Mouse (Mus musculus): ENCODE data around the gene Ttll11.

Gene Ttll11

DNA sequence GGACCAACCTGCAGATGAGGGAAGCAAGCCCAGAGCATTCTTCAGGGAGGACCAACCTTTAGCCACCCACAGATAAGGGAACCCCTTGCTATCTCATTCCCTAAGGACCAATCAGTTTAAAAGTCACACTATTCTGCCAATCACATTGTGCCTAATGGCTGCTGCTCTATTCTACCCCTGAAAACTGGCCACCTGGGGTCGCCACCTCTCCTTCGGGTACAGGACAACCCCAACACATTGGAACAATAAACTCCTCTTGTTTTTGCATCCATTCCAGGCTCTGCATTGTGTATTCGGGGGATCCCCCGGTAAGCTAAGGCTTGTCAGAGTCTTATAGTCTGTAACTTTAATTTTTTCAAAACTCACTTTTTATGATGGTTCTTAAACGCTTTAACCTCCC is 218.3 kb downstream of the Ttll11 start:
- peak; percentile 54 for DNase-seq

DNA sequence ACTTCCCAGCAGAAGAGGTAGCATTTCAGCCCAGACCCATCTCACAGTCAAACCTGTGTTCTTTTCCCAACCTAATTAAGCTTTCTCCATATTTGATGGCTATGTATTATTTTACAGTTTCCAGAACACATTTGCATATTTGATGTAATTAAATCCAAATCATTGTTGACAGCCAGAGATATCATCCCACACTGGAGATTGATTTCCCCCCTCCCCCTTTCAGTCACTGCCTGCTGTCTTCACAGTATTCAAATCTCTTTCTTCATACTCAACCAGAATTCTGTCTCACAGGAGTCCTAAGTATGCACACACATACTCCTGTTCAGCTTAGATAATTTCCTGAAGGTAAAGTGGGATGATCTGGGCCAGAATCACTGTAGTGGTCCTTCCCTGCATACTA is 218.8 kb downstream of the Ttll11 start:
- DNase-seq, result no peak

DNA sequence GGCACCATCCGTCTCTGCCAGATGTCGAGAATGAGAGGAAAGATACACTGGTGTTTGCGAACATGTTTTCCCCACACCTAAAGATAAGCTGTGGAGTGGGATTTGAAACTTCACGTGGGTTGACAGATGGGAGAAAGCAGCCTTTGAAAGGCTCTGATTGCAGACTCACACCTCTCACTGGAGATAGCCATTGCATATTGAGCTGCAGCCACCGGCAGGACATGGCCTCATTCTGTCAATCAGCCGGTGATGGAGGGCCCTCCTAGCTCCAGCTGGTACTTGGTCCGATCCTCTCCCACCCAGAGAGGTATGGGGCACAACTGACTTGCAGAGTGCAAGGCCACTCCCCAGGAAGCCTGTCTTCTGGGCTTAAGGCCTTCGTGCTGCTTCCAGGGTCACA is 219.4 kb downstream of the Ttll11 start:
- DNase-seq, result no peak

DNA sequence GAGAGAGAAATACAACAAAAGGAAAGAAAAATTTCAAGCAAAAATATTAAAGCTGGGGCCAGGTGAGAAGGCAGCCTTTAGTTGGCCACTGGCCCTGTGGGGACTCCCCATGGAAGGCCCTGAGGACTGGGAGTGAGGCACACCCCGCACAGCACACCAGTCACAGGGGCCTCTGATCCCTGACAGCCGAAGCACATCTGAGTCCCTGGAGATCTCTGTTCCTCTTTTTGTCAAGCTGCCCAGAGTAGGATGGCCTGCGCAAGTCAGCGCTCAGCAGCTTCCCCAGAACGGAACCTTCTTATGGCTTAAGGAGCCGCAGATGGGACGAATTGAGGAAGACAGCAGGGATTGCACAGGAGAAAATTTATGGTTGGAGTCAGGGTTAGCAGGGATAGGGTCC is 223.2 kb downstream of the Ttll11 start:
- no peak for DNase-seq

DNA sequence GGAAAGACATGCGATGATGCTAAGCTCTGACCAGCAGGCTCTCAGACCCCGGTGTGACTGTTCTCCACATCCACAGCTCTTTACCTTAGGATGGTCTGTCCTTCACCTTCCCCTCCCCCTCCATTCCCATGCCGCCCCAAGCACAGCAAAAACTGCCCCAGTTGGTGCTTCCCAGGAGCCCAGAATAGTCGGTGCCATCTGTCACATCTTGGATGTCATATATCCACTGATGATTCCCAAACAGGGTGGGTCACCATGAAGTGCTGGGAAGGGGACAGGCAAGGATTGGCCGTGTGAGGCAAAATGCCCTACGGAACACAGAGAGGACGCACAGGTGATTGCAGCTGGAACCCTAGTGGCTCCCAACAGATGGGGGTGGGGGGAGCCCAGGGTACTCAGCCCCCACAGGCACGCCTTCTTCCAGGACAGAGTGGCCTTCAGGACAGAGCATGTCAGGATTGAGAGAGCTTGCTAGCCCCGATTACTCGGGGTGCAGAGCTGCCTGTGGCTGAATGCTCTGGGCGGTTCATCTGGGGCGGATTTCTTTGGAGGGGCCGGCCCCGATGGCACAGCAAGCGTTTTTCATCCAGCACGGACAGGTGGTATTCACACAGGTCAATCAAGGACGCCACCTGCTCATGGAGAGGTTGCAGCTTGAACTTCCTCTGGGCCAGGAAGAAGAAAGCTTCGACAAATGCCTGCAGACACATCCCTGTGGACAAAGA is 227.8 kb downstream of the Ttll11 start:
- no peak for DNase-seq

DNA sequence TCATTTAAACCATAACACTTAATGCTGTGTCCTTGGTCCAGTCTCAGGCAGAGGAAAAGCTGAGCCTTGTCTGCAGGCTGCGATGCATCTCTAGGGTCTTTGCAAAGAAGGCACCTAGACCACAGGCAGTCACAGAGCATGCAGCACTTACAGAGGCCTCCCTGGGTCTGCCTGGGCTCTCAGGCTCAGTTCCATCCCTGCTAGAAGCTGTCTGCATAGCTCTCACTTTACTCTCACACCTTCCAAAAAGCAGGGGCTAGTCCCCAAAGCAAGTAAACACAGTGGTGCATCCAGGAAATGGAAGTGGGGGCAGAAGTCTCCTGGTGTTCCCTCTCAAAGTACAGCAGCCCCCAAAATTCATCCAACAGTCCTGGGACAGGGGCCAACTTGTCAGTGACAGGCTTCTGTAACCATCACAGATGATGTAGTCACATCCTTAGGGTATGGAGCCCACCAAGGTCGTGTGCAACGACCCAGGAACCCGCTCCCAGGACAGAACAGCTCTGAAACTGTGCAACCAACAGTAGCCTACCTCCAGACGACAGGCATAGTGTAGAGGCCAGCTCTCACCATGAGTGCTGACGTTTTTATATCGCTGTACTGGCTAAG is 229.1 kb downstream of the Ttll11 start:
- no peak for DNase-seq

DNA sequence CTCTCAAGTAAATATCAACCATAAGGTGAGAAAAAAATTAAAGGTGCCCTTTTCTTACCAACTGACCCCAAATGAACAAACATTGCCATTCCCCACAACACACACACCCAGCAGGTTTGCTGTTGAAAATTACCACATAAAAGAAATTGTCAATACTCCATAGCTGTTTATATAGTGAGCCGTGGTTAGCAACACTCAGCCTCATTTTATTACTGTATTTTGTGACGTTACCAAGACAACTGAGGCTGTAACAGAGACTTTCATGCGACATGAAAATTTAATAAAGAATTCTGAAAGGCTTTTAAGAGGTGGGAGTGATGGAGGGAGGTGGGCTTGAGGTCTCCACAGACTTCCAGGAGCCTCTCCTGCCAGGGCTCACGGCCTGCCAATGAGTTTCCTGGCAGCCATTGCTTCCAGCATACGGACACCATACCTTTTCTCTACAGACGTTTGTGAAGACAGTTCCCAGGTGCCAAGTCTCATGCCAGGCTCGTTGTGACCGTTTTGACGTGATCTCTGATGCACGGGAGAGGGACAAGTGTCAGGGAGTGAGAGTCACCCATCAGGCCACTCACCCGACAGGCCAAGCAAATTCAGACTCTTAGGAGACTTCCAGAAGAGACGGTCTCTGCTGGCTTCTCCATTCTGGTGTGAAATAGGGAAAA is 232.2 kb downstream of the Ttll11 start:
- no peak for DNase-seq

DNA sequence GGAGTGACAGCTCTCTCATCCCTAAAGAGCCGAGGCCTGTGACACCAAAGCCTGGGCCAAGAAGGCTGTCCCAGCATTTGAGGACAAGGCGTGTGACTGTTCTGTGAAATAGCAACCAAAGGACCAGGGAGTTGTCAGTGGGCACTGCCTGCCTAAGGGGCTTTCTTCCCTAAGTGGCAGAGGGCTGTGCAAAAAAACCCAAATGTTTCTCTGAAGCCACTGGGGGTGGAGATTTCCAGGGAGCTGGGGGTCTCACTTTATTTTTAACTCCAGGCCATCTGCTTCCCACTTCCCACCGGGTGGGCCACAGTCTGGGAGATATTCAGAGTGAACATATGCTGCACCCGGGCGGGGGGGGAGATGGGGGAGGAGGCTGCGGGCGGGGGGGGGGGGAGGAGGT is 233.1 kb downstream of the Ttll11 start:
- DNase-seq, result no peak

DNA sequence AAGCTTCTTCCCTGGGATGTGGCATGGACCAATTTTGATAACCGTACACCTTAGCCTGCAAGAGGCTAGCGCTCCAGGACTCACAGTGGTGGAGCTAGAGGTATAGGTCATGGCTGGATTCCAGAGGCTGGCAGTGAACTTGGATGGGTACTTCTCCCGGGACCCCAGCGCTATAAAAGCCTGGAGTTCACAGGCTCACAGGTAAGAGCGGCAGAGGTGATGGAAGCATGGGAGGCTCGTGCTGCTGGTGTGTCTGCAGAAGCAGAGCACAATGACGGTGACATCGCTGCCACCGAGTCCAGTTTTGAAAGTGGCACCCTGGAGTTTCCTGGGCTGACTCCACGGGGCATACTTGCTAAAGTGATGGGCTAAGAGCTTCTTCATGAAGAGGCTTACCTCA is 233.8 kb downstream of the Ttll11 start:
- DNase-seq, result no peak

DNA sequence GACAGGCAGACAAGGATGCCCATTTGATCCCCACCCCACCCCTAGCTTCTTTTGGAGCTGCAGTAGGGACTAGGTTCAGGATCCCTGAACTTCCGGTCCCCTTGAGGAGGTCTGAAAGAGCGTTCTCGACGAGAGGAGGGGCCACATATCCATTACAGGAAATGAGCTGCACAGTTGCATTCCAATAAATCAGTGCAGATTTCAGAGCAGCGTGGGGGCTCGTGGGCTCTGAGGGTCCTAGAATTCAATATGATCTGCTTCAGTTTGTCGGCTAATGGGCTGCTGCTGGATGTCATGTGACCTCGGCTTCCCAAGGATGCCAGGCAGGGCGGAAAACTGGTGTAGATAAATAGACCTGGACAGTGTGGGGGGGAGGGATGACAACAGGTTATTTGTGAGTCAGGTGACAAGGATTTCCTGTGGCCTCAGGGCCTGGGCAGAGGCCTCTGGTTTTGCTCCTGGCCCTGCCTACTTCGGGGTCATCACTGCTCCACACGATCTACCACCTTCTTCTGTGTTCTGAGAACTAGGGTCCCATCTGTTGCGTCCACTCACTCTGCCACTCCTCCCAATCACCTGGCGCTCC is 240.0 kb downstream of the Ttll11 start:
- no peak for DNase-seq

DNA sequence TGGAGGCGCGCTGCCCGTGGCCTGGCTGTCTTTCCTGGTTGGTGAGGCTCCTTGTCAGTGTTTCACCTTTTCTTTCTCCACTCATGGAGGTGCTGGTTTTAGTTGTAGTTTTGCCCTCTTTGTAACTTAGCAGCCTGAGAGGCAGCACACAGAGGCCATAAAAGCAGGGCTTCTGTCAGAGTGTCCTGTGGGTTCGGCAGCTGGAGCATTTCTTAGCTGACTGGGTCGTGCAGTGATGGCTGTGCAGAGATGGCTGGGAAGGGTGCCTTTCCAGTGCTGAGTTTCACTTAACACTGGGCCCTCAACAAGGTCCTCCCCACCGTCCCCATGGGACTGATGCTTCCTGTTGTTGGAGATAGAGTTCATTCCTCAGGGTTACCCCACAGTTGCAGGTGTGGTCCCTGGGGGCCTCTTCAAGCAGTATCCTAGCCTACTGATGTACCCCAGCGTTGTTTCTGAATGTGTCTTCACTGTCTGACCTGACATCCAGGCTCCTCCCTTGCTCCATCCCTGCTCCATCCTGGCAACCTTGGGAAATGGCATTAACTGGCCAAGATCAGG is 242.2 kb downstream of the Ttll11 start:
- DNase-seq, result no peak

DNA sequence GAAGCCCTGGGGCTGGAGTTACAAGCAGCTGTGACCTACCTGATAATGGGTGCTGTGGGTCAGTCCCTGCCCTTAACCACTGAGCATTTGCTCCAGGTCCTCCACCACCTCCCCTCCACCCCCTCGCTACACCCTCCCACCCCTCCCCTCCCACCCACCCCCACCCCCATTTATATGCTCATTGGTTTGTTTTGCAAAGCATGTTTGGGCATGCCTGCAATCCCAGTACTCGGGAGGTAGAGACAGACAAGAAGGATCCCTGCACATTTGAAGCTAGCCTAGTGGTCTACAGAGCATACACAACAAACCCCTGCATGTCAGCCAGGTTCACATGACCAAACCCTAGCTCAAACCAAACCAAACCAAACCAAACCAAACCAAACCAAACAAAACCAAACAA is 243.7 kb downstream of the Ttll11 start:
- no peak for DNase-seq

DNA sequence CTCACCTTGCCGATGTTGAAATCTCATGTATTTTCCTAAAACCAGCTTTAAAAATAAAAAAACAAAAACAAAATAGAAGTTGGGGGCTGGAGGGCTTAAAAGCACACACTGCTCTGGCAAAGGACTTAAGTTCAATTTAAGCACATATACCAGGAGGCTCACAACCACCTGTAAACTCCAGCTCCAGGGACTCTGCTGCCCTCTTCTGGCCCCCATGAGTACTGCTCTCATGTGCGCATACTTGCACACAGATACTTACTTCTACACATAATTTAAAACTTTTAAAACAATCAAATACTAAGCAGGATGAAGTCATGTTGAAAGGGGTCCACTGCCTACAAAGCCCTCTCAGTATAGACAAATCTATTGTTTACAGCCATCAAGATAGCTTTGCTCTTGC is 244.7 kb downstream of the Ttll11 start:
- DNase-seq, result peak; percentile 53

DNA sequence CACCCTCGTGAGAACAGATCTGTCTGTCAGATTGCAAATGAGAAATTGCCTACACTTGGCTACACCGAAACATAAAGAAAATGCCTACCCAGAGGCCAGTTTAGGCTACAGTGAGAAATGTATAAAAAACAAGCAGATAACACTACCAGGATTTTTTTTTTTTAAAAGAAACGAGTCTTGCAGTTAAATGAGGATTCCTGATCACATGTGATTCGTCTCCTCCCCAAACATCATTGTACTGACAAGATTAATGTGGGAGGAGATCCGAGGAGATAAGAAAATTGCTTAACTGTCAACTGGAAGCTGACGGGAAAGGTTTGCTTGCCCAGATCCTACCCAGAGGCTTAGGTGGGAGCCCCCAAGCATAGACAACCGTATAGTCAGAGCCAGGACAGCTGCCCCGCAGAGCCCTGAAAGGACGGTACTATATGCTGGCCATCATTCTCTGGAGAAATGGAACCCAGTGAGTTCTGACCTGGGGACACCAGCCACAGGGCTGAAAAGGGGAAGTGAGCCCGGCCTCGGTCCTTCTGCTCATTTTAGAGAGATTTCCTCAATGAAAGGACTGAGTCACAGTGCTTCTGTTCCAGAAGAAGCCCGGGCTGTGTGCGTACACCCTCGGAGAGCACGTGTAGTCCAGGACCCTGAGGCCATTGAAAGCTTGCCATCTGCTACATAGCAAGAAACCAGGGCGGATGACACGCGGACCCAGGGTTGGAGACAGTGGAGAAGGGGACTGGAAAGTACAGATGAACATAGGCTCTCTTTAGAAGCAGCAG is 247.9 kb downstream of the Ttll11 start:
- no peak for DNase-seq

DNA sequence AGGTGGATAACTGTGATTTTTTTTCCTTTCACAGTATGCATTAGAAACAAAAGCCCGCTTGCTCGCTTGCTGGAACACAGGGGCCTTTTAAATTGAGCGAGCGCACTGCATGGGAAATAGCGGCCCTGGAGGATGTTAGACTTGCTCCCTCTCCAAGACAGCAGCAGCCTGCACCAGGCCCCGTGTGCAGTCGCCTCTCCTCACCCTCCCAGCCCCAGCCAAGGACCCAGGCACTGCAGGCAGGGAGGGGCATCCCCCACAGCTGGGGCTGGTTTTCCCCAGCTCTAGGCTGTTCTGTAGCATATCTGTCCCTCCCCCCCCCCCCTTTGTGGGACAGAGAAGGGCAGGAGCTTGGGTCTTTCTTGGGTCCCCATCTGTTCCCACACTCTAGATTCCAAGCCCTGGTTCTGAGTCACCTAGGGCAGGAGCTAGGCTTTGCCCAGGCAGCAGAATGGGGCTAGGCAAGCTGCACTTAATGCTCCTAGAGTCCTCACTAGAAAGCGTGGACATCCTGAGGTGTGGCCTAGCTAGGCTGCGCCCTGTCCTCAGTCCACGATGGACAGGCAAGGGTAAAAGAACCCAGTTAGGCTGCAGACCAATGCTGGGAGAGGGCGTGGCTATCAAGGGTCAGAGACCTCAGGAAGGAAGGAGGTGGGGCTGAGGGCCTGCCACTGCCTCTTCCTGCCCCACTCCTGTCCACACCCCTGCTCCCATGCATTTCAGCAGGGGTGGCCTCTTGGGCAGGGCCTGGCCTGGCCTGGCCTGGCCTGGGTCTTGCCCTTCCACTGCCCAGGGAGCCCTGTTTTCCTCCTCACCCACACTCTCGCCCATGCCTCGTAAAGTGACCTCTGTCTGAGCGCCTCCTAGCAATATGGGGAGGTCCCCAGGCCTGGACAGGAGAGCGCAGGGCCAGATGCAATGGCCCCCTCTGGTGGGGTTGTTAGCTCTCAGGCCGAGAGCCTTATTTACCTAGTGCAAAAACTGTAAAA is 250.3 kb downstream of the Ttll11 start:
- DNase-seq, result no peak

DNA sequence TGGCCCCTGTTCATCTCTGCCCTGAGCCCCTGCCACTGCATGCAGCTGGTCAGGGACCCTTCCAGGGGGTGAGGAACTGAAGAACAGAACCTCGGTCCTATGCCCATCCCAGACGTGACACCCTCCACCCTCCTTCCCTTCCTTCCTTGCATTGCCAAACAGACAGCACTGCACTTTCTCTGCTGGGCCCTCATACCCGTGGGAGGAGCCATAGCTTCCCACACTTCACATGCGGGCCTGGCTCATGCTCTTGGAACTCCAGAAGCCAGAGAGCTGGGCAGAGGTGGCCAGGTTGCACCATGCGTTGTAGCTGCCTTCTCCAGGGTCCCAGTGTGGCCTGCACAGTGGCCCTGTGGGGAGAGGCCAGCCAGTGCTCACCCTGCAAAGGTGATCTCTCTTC is 251.1 kb downstream of the Ttll11 start:
- no peak for DNase-seq

DNA sequence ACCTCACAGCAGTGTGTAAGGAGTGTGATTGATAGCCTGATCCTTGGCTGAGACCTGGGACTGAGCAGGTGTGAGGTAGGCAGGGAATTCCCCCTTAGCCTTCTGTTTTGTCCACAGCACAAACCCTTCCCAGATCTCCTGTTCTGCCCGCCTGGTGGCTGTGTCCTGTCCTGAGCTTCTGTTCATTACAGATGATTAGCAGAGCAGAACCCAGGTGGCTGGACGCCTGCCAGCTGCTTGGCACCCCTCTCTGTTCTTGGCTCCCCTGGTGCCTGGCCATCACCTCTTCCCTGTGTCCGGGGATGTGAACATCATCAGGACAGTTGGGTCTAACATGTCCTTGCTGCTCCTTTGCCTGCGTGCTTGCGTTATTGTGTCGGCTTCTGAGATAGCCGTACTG is 256.0 kb downstream of the Ttll11 start:
- DNase-seq, result no peak

DNA sequence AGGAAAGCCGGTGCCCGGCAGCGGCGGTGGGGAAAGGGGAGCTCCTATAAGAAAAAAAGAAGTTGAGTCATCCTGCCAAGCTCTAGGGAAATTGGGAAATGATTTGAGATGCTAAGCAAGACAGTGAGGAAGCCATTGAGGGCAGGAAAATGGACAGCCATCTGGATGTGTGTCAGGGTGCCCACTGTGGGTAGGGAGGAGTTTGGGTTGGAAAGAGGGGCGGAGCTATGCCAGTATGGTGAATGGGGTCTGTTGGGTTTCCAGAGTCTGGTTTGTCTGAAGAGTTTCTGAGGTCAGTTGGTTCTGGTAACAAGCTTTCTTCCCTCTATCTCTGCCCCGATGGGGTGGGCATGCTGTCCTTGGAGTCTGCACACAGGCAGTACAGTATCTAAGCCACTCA is 256.4 kb downstream of the Ttll11 start:
- DNase-seq, result no peak

DNA sequence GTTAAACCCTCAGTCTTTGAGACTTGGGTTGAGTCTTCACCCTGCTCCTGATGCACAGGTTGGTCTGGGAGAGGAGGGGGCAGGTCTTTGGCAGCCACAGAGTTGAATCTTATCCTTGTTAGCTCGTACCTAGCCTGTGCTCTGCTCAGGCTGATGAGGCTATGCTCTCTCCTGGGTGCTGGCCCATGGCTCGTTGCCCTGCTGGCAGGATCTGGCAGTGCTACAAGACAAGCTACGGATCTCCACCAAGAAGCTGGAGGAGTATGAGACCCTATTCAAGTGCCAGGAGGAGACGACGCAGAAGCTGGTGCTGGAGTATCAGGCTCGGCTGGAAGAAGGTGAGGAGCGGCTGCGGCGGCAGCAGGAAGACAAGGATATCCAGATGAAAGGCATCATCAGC is 256.9 kb downstream of the Ttll11 start:
- no peak for DNase-seq

DNA sequence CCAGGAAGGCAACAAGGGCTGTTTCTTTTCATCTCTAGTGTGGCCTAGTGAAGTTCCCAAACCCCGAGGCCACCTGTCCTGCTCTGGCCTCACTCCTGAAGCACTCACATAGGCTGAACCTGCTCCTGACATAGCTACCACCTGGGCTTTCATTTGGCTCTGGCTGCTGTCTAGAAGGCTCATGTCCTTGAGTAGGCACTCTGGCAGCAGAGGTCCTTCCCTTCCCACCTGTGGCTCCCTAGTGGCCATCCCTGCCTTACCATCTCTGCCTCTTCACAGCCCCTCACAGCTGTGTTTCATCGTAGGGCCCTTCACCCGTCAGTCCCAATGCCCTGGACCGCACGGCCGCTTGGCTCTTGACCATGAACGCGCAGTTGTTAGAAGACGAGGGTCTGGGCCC is 258.8 kb downstream of the Ttll11 start:
- no peak for DNase-seq

DNA sequence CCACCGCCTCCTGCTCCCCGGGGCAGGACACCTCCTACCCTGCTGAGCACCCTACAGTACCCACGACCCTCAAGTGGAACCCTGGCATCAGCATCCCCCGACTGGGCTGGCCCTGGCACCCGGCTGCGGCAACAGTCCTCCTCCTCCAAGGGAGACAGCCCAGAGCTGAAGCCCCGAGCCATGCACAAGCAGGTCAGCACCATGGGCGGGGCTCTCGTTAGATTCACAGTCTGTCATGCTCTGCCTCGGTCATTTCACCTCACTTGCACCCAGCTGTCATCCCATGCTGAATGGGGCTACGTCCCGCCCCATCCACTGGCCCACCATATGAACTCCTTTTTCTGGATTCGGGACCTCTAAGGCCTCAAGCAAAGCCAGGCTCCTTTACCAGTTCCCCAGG is 259.2 kb downstream of the Ttll11 start:
- DNase-seq, result no peak

DNA sequence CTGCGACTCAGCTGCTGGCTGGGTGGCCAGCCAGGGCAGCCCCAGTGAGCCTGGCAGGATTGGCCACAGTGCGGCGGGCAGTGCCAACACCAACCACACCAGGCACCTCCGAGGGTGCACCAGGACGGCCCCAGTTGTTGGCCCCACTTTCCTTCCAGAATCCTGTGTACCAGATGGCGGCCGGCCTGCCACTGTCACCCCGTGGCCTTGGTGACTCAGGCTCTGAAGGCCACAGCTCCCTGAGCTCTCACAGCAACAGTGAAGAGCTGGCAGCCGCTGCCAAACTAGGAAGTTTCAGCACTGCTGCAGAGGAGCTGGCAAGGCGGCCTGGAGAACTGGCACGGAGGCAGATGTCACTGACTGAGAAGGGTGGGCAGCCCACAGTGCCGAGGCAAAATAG is 259.6 kb downstream of the Ttll11 start:
- no peak for DNase-seq

Measured in thymus, postnatal 4 days (tissue).